Mouse (Mus musculus) liver, adult 2 months (tissue): ENCODE data around the gene Dlx3.

ENCODE experiments used
- CTCF ChIP-seq: fragments of 200-500 bp; IDR thresholded peaks from 2 replicates; pipeline ENCODE4 v1.5.1; 2011; ENCODE audit warnings: low read depth, low read length, control low read depth
- POLR2A ChIP-seq: fragments of 200-500 bp; IDR thresholded peaks from 2 replicates; pipeline ENCODE4 v1.6.1; 2011; ENCODE audit warnings: low read length, control low read depth; ENCODE audit not compliant: insufficient read depth; ENCODE audit errors: extremely low read depth

DNA sequence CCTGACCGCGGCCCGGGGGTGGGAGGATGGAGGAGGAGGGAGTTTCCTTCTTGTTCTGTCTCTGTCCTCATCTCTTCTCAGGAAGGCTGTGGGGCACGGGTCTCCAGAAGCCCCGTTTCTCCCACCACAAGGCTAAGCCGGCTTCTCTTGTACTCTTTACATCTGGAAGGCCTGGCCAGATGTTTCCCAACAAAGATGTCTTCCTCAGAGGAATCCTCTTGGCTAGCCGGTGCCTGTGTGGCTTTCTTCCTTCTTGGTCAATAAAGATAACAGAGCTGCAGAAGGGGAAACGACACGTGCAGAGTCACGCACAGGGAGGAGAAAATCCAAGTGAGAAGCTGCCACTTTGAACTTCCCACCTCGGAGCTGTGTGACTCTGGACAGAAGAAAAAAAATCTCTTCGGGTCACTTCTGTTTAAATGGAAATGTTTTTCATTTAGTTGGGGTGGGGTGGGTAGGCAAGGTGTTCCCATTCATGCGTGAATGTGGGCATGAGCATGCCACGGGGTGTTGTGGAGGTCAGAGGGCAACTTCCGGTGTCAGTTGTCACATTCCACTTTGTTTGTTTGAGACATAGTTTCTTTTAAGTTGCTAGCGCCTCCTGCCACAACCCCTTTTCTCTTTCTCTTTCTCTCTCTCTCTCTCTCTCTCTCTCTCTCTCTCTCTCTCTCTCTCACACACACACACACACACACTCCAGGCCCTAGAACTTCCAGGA, 18.7 kb upstream of the Dlx3 start:
- TF ChIP-seq POLR2A (no peak), CTCF (no peak)
